Mouse (Mus musculus) MEL (cell line): Measurements from ENCODE around the gene Lix1l. TPM values are rescaled to one million over a fixed set of nuclear protein-coding genes. Genes with fewer than 3 reads are reported as not detected.
A peak's percentile ranks its signal among the peaks of the same experiment; 100 is the strongest.

Experiments
- DNase-seq: peaks from one replicate; pipeline ENCODE4 v3.0.0; 2011; ENCODE audit warnings: low read depth, low spot score
- H3K27ac ChIP-seq: 2 replicates; pipeline ENCODE4 v1.5.1; 2012; ENCODE audit warnings: low read depth, mild to moderate bottlenecking, control low read depth, low read length, moderate library complexity; ENCODE audit not compliant: control insufficient read depth
- H3K27me3 ChIP-seq, 2 experiments: fragments of 150-350 bp in 1 of 2; sonication (generic) in 1 of 2; 2 replicates each; pipeline ENCODE4 v1.6.1; 2012; ENCODE audit warnings: low read length in 2 of 2, mild to moderate bottlenecking in 2 of 2, improper control_type of control experiment in 1 of 2, moderate library complexity in 1 of 2; ENCODE audit not compliant: insufficient read depth in 2 of 2, control insufficient read depth in 1 of 2
- H3K36me3 ChIP-seq, 2 experiments: 2 replicates each; pipeline ENCODE4 v1.6.1; 2012 to 2014; ENCODE audit warnings: low read length in 2 of 2, improper control_type of control experiment in 1 of 2, inconsistent platforms in 1 of 2, mild to moderate bottlenecking in 1 of 2; ENCODE audit not compliant: insufficient read depth in 2 of 2, control insufficient read depth in 1 of 2
- H3K4me1 ChIP-seq, 2 experiments: fragments of 150-350 bp in 1 of 2; sonication (generic) in 1 of 2; 2 replicates each; pipeline ENCODE4 v1.6.1; 2012; ENCODE audit warnings: low read length in 2 of 2, improper control_type of control experiment in 1 of 2, mild to moderate bottlenecking in 1 of 2; ENCODE audit not compliant: insufficient read depth in 2 of 2, control insufficient read depth in 1 of 2
- H3K4me3 ChIP-seq, 2 experiments: fragments of 150-350 bp in 1 of 2; sonication (generic) in 1 of 2; 2 replicates each; pipeline ENCODE4 v1.5.1; 2012; ENCODE audit warnings: low read depth in 2 of 2, low read length in 2 of 2, mild to moderate bottlenecking in 2 of 2, moderate library complexity in 2 of 2, control low read depth in 1 of 2, improper control_type of control experiment in 1 of 2; ENCODE audit not compliant: control insufficient read depth in 1 of 2, insufficient read depth in 1 of 2
- H3K79me2 ChIP-seq: 2 replicates; pipeline ENCODE4 v1.6.1; 2012; ENCODE audit warnings: mild to moderate bottlenecking, low read length, moderate library complexity; ENCODE audit not compliant: control insufficient read depth, poor library complexity, insufficient read depth
- H3K9ac ChIP-seq: 2 replicates; pipeline ENCODE4 v1.6.1; 2012; ENCODE audit warnings: low read depth, mild to moderate bottlenecking, control low read depth, low read length, moderate library complexity; ENCODE audit not compliant: control insufficient read depth, poor library complexity, severe bottlenecking
- H3K9me3 ChIP-seq: fragments of 150-350 bp; sonication (generic); replicated peaks from 2 replicates; pipeline ENCODE4 v1.6.1; 2012; ENCODE audit warnings: mild to moderate bottlenecking, low read length, improper control_type of control experiment, moderate library complexity; ENCODE audit not compliant: insufficient read depth
- CHD1 ChIP-seq: IDR thresholded peaks from 2 replicates; pipeline ENCODE4 v1.6.1; 2012; ENCODE audit warnings: low read depth, mild to moderate bottlenecking, inconsistent platforms, low read length, improper control_type of control experiment
- ELF1 ChIP-seq: IDR thresholded peaks from 2 replicates; pipeline ENCODE4 v1.6.1; 2014; ENCODE audit warnings: low read depth, mild to moderate bottlenecking, inconsistent platforms, low read length, improper control_type of control experiment, moderate library complexity
- MEF2A ChIP-seq: IDR thresholded peaks from 2 replicates; pipeline ENCODE4 v1.6.1; 2014; ENCODE audit warnings: low read depth, mild to moderate bottlenecking, inconsistent platforms, low read length, improper control_type of control experiment; ENCODE audit not compliant: poor library complexity, insufficient replicate concordance, severe bottlenecking; ENCODE audit errors: extremely low read depth
- POLR2A ChIP-seq, 2 experiments: IDR thresholded peaks; 2 replicates each; pipeline ENCODE4 v1.6.1; 2011 to 2012; ENCODE audit warnings: low read length in 2 of 2, mild to moderate bottlenecking in 2 of 2, control low read depth in 1 of 2, improper control_type of control experiment in 1 of 2, low read depth in 1 of 2, moderate library complexity in 1 of 2; ENCODE audit not compliant: control insufficient read depth in 1 of 2, insufficient read depth in 1 of 2, poor library complexity in 1 of 2
- POLR2AphosphoS2 ChIP-seq: IDR thresholded peaks from 2 replicates; pipeline ENCODE4 v1.6.1; 2011; ENCODE audit warnings: low read length, improper control_type of control experiment
- POLR2AphosphoS5 ChIP-seq: IDR thresholded peaks from 2 replicates; pipeline ENCODE4 v1.6.1; 2012; ENCODE audit warnings: low read depth, borderline replicate concordance, mild to moderate bottlenecking, inconsistent platforms, low read length, moderate library complexity, mixed read lengths
- polyA plus RNA-seq, 2 experiments: library from polyadenylated mRNA; stranded (reverse) in 1 of 2; unstranded in 1 of 2; fragments of >175 nt in 1 of 2; fragments of >200 nt in 1 of 2; gene quantifications; 2 replicates each; pipeline versions ENCODE4 v1.2.1 to v1.2.4; 2012; ENCODE audit warnings: low replicate concordance in 2 of 2, low read depth in 1 of 2; ENCODE audit not compliant: insufficient read length in 2 of 2, insufficient read depth in 1 of 2, missing spikeins in 1 of 2
- total RNA-seq: library from RNA; depleted of rRNA; stranded (reverse); fragments of 300-350 nt; gene quantifications from 2 replicates; pipeline ENCODE4 v1.2.3, GENCODE M21; 2012

The Lix1l gene
- total and polyA plus RNA-seq, 3 experiments, result 5.4 to 17.0 TPM; not detected in 1

DNA sequence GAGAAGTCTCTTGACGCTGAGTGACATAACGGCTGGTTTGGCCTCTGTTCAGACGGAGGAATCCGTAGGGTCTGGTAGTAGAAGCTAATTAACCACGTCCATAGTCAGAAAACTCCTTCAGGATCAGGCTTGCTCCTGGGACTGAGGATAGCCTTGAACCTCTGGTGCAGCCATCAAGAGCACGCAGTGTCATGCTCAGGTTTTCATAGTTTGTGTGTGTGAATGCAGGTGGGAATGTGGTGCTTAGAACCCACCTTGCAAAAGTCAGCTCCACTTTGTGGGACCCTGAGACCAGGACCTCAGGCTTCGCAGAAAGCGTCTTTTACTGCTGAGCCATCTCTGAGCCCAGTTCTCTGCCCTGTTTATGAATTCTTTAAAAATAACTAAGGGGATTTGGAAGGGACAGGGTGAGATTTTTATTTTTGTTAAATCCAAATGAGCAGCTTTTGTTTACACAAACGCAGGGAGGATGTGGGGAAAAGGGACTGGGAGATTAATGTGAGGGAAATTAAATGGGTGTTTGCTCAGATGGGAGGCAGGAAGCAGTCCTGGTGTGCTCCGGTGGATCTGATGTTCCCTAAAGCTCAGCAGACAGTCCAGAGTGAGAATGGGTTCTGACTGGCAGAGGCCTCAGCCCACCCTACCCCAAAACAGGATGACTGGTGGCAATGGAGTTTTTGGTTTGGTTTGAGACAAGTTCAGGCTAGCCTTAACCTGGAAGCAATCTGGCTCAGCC, 38.8 kb upstream of the Lix1l start:
- Histone ChIP-seq H3K4me1 (peaks cover 14 to 36% of the 10 kb centered on the region in 2 experiments), H3K36me3 (peaks cover 11 to 36% of the 10 kb centered on the region in 2 experiments), H3K4me3 (peak overlapping the region in 1 of 2 experiments; percentile 20; a peak in 1 of 4 replicates), H3K79me2 (peaks cover 45% of the 10 kb centered on the region), H3K9ac (peak overlapping the region; percentile 30), H3K27me3 (no peaks in the 10 kb centered on the region), H3K27ac (peak overlapping the region; percentile 25; the same call in 1 of the 2 replicates), H3K9me3 (no peaks in the 10 kb centered on the region)
- DNase-seq, result peak; percentile 77
- TF ChIP-seq MEF2A, result no peak
- TF ChIP-seq POLR2AphosphoS5, result peak; percentile 95; the same call in 1 of the 2 replicates

DNA sequence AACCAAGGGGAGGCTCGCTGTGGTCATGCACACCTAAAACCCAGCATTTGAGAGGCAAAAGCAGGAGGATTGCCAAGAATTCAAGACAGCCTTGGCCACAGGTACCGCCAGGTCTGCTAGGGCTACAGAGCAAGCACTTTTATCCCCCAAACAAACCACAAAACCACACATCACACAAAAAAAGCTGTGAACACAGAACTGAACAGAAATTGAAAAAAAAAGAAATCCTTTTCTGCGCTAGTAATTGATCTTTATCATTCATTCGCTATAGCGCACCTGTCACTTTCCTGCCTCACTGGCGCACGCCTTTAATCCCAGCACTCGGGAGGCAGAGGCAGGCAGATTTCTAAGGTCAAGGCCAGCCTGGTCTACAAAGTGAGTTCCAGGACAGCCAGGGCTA, 37.7 kb upstream of the Lix1l start:
- Histone ChIP-seq H3K9ac (no peak overlapping the region), H3K9me3 (no peaks in the 10 kb centered on the region), H3K4me3 (no peak overlapping the region), H3K27me3 (no peaks in the 10 kb centered on the region), H3K79me2 (peaks cover 36% of the 10 kb centered on the region), H3K36me3 (peaks cover 11 to 36% of the 10 kb centered on the region in 2 experiments), H3K27ac (no peak overlapping the region), H3K4me1 (peaks cover 14 to 38% of the 10 kb centered on the region in 2 experiments)
- TF ChIP-seq POLR2AphosphoS2 (no peak), ELF1 (no peak), POLR2A (IDR thresholded peaks at IDR 0.05; ENCODE audit: control insufficient read depth in 1 of 2, insufficient read depth in 1 of 2, low read depth in 1 of 2, low read length in 2 of 2, poor library complexity in 1 of 2) (no peak), CHD1 (no peak)
- peak; percentile 55 for DNase-seq

DNA sequence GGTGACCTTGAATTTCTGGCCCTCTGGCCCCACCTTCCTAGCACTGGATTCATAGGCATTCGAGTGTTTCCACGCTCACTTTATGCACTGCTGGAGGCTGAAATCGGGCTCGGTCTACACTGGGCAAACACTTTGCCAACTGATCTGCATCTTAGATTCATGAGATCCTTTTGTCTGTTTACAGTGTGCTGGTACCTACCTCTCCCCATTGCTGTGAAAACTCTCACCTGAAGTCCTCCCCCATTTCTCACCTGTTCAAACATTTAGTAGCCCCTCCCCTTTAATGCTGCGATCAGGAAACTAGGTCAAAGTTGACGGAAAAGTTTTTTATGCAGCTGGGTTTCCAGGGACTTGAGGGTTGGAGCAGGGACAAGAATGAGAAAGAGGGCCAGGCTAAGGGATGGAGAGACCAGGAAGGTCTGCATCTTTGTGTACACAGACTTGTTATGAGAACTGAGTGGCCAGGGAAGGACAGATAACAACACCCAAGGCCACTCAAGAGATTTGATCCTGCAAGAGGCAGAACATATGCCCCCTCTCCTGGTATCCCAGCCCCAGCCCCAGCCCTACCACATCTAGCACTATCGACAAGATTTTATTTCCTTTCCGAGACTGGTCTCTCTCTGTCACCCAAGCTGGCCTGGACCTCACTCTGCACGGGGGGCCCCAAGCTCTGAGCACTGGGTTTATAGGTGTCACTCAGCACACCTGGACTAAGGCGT, 36.9 kb upstream of the Lix1l start:
- Histone ChIP-seq H3K79me2 (peaks cover 28% of the 10 kb centered on the region), H3K27ac (peak overlapping the region; percentile 89), H3K4me1 (peaks cover 14 to 38% of the 10 kb centered on the region in 2 experiments), H3K36me3 (peaks cover 11 to 36% of the 10 kb centered on the region in 2 experiments), H3K9me3 (no peaks in the 10 kb centered on the region), H3K4me3 (peak overlapping the region; percentile 55 to 59; a peak in 3 of 4 replicates), H3K27me3 (no peaks in the 10 kb centered on the region), H3K9ac (peak overlapping the region; percentile 65)
- no peak for DNase-seq
- TF ChIP-seq POLR2AphosphoS5 (peak; percentile 14; the same call in 1 of the 2 replicates), POLR2A (IDR thresholded peaks at IDR 0.05; ENCODE audit: control insufficient read depth in 1 of 2, insufficient read depth in 1 of 2, low read depth in 1 of 2, low read length in 2 of 2, poor library complexity in 1 of 2) (no peak)
